8 mouse cellular contexts compared by ENCODE assay signal in genomic region chr7:118739975-118740531, GRCm38 (mm10). TPM values are rescaled to one million over a fixed set of nuclear protein-coding genes. Genes with fewer than 3 reads are reported as not detected.
DNase-seq lines count a peak whose midpoint lies in the region; ATAC-seq and TF ChIP-seq lines count a peak whose summit lies in the region.

Gene Vps35l (plus strand): TSS chr7:118740226.

- under 1% methylated on average over 15 of the region's 16 CpGs for WGBS in cerebellum, adult 2 months
- WGBS in lung, adult 2 months, result 1% methylated on average over 16 of the region's 16 CpGs

- H3K27ac ChIP-seq in cerebellum, adult 2 months (ENCODE audit: insufficient read depth, low read length), result peak within 1 kb of the TSS; percentile 92
- peak within 1 kb of the TSS; percentile 95 for H3K27ac ChIP-seq in layer of hippocampus, adult 2 months

- peaks cover 9% of the 10 kb centered on the region; the same call in 1 of the 2 replicates for H3K4me1 ChIP-seq in cerebellum, adult 2 months (ENCODE audit: control insufficient read depth, insufficient read depth, low read length)
- peaks cover 5% of the 10 kb centered on the region; the same call in 1 of the 2 replicates for H3K4me1 ChIP-seq in lung, adult 2 months (ENCODE audit: control insufficient read depth, insufficient read depth, low read length)

- H3K4me3 ChIP-seq in cerebellum, adult 2 months (replicated peaks; ENCODE audit: insufficient read depth, low read depth, low read length), result peak within 1 kb of the TSS; percentile 96
- H3K4me3 ChIP-seq in layer of hippocampus, adult 2 months, result peak within 1 kb of the TSS; percentile 86
- H3K4me3 ChIP-seq in lung, adult 2 months (replicated peaks; ENCODE audit: extremely low read depth, low read depth, low read length), result peak within 1 kb of the TSS; percentile 93

- DNase-seq in MEL-GATA-1-ER (ENCODE audit: extremely low read depth, low read depth), result peak; percentile 57
- peak; percentile 87 for DNase-seq in cerebellum, adult 2 months
- DNase-seq in forelimb bud, embryonic 11.5 days (ENCODE audit: low read depth, low spot score), result peak; percentile 79
- DNase-seq in heart, postnatal 4 days, result peak; percentile 82
- peak; percentile 80 to 84 for DNase-seq in layer of hippocampus, adult 2 months (ENCODE audit: low spot score in 2 of 2)
- peak; percentile 61 for DNase-seq in lung, adult 2 months
- DNase-seq in testis, postnatal 14 days (ENCODE audit: low spot score), result peak; percentile 79

- no peaks in the 10 kb centered on the region for H3K27me3 ChIP-seq in cerebellum, adult 2 months (ENCODE audit: control insufficient read depth, insufficient read depth, low read length)

- peak; percentile 80 for ATAC-seq in neutrophil, adult 5-6 weeks (ENCODE audit: extremely low read depth, insufficient number of reproducible peaks, low FRiP score, poor library complexity, severe bottlenecking)

- TF ChIP-seq CTCF in cerebellum, adult 2 months (IDR thresholded peaks at IDR 0.05; ENCODE audit: borderline replicate concordance, insufficient read depth, low read depth, low read length), result peak; percentile 76
- peak; percentile 75 for TF ChIP-seq CTCF in layer of hippocampus, adult 2 months (conservative IDR thresholded peaks at IDR 0.05)
- peak; percentile 68 for TF ChIP-seq CTCF in lung, adult 2 months (IDR thresholded peaks at IDR 0.05; ENCODE audit: insufficient read depth, low read length)

- no peak for TF ChIP-seq POLR2A in cerebellum, adult 2 months (IDR thresholded peaks at IDR 0.05; ENCODE audit: borderline replicate concordance, insufficient read depth, low read length)
- no peak for TF ChIP-seq POLR2A in lung, adult 2 months (IDR thresholded peaks at IDR 0.05; ENCODE audit: borderline replicate concordance, extremely low read depth, low read depth, low read length)

RNA-seq across cellular contexts. Expression of gene Vps35l, which starts in this region (rescaled TPM):
- polyA plus RNA-seq in cerebellum, adult 2 months (2012; rRNA removed), result 72.3 and 74.3 TPM in 2 replicates
- total RNA-seq in heart, postnatal 4 days (2021), result 10 to 100 TPM; 36.0 to 37.1 TPM
- 10 to 100 TPM; 58.5 to 65.1 TPM for total RNA-seq in layer of hippocampus, adult 2 months (2021)
- polyA plus RNA-seq in lung, adult 2 months (2012; rRNA removed), result 40.1 and 41.7 TPM in 2 replicates
- total RNA-seq in neutrophil, adult 5-6 weeks (2017), result 48.1 and 55.7 TPM in 2 replicates

Comparison
In these comparisons a context has a peak if more than half of its experiments do, and no peak if none do; other contexts are left out.
1. Peak in every context shown above with its lines: DNase-seq, ATAC-seq, H3K4me3 ChIP-seq and H3K27ac ChIP-seq.